Mouse (Mus musculus) stomach, postnatal 0 days (tissue): ENCODE measurements around the gene Chst3.
A peak's percentile ranks its signal among the peaks of the same experiment; 100 is the strongest.

Source experiments
- CTCF ChIP-seq: IDR thresholded peaks from 2 replicates; pipeline ENCODE4 v1.5.1; 2016; ENCODE audit warnings: antibody characterized with exemption, low read depth, mild to moderate bottlenecking, moderate library complexity
- EP300 ChIP-seq: optimal IDR thresholded peaks from 2 replicates; pipeline ENCODE3; 2016; ENCODE audit warnings: antibody characterized with exemption

DNA sequence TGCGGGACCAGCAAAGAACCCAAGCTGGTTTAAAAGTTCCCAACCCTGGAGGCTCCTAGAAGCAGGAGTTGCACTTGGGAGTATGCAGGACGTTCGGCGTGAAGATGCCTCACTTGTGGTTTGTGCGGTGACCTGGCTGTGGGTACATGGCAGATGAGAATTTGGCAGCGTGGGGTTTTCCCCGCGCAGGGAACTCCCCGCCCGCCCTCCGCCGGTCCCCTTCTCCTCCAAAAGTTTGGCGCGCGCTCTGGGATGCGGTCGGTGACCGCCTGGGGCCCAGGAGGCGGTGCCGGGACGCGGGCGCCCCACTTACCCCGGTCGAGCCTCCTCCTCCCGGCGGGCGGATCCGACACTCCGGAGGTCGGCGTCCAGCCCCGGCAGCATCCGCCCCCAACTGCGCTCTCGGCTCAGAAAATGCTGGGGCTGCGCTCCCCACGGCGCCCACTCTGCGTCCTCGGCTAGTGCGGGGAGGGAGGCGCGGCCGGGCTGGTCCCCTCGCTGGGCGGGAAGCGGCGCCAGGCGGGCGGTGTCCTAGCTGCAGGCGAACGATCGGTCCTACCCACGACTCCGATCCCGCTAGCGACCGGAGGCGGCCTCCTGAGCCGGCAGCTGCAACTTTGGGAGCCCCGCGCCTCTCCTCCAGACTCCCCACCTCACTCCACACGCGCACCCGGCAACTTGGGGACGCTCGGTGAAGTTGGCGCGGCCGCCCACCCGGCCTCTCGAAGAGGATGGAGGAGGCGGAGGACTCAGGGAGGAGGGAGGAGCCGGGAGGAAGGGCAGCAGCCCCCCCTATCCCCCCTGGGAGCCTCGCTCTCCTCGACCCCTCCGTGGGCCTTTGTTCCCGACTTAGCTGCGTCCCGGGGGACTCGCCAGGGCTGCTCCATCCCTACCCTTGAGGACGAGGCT is at the start of gene Chst3:
- TF ChIP-seq CTCF (peak; percentile 26; the same call in 1 of the 2 replicates), EP300 (no peak)
